Mouse (Mus musculus) MEL (cell line): ENCODE measurements around the gene Gm10642.

ENCODE experiments used
- BHLHE40 ChIP-seq: IDR thresholded peaks from 2 replicates; pipeline ENCODE4 v1.6.1; 2012; ENCODE audit warnings: low read depth, mild to moderate bottlenecking, inconsistent platforms, low read length, improper control_type of control experiment, borderline replicate concordance
- CHD2 ChIP-seq: IDR thresholded peaks from 2 replicates; pipeline ENCODE4 v1.6.1; 2011; ENCODE audit warnings: low read length, improper control_type of control experiment
- CTCF ChIP-seq, 3 experiments: IDR thresholded peaks in 2 of 3; conservative IDR thresholded peaks in 1 of 3; 2 replicates each; pipeline ENCODE4 v1.5.1; 2011 to 2012; ENCODE audit warnings: low read length in 3 of 3, low read depth in 2 of 3, mild to moderate bottlenecking in 2 of 3, improper control_type of control experiment in 1 of 3, inconsistent platforms in 1 of 3, mixed read lengths in 1 of 3, moderate library complexity in 1 of 3; ENCODE audit not compliant: control insufficient read depth in 1 of 3, insufficient read depth in 1 of 3, poor library complexity in 1 of 3, severe bottlenecking in 1 of 3
- MAFK ChIP-seq: IDR thresholded peaks from 2 replicates; pipeline ENCODE4 v1.6.1; 2011; ENCODE audit warnings: low read depth, mild to moderate bottlenecking, low read length, improper control_type of control experiment, borderline replicate concordance
- RCOR1 ChIP-seq: IDR thresholded peaks from 2 replicates; pipeline ENCODE4 v1.6.1; 2012; ENCODE audit warnings: low read depth, mild to moderate bottlenecking, inconsistent platforms, low read length, improper control_type of control experiment
- TBP ChIP-seq: IDR thresholded peaks from 2 replicates; pipeline ENCODE4 v1.8.0; 2011; ENCODE audit warnings: low read depth, low read length, improper control_type of control experiment
- USF1 ChIP-seq: IDR thresholded peaks from 2 replicates; pipeline ENCODE4 v1.6.1; 2014; ENCODE audit warnings: low read depth, mild to moderate bottlenecking, inconsistent platforms, low read length, improper control_type of control experiment, moderate library complexity
- ZNF384 ChIP-seq: IDR thresholded peaks from 2 replicates; pipeline ENCODE4 v1.6.1; 2012; ENCODE audit warnings: low read depth, mild to moderate bottlenecking, inconsistent platforms, low read length, improper control_type of control experiment

GRCm38 (mm10) chr9:70670381-70670780 is 14.3 kb downstream of the Gm10642 start:
- TF ChIP-seq CTCF (IDR thresholded peaks at IDR 0.05 in 2 of 3, conservative IDR thresholded peaks at IDR 0.05 in 1 of 3; ENCODE audit: control insufficient read depth in 1 of 3, insufficient read depth in 1 of 3, low read depth in 2 of 3, low read length in 3 of 3, poor library complexity in 1 of 3, severe bottlenecking in 1 of 3), result no peak
- TF ChIP-seq RCOR1, result no peak
- TF ChIP-seq ZNF384, result no peak; the same call in 1 of the 2 replicates
- no peak for TF ChIP-seq CHD2
- no peak for TF ChIP-seq BHLHE40
- TF ChIP-seq MAFK, result no peak
- no peak for TF ChIP-seq USF1
- TF ChIP-seq TBP, result no peak
